20 mouse cellular contexts compared by ENCODE assay signal in genomic region chr2:73306006-73306405, GRCm38 (mm10). TPM values are rescaled to one million over a fixed set of nuclear protein-coding genes. Genes with fewer than 3 reads are reported as not detected.
"Had no signal": no experiment of that assay in that cellular context is flagged by ENCODE, and none has a peak within 500 bp of the region (broad histone marks: within the 10 kb centered on the region; RNA-seq: fewer than 3 reads in every experiment).

No protein-coding gene starts in this region.

- H3K27me3 ChIP-seq: neural tube, embryonic 15.5 days; stomach, embryonic 15.5 days had no signal

- H3K4me2 ChIP-seq: neural tube, embryonic 15.5 days; stomach, embryonic 15.5 days had no signal

- H3K9me3 ChIP-seq: neural tube, embryonic 15.5 days; stomach, embryonic 15.5 days had no signal

- DNase-seq: retina, postnatal 1 day; right cerebral cortex, adult 18-20 months; right cerebral cortex, postnatal 14 days; right cerebral cortex, postnatal 25 days; right cerebral cortex, postnatal 4 days; spleen, adult 18-20 months; thymus, adult 18-20 months; thymus, adult 2 months; thymus, postnatal 14 days; thymus, postnatal 25 days; thymus, postnatal 36 days; thymus, postnatal 4 days had no signal

- H3K9ac ChIP-seq: neural tube, embryonic 15.5 days; stomach, embryonic 15.5 days had no signal

- H3K27ac ChIP-seq: neural tube, embryonic 15.5 days; stomach, embryonic 15.5 days; stomach, postnatal 0 days had no signal

- H3K4me3 ChIP-seq: neural tube, embryonic 15.5 days; stomach, embryonic 15.5 days had no signal

RNA-seq across cellular contexts. Expression of gene Sp9, which starts 34.3 kb away (rescaled TPM):
- polyA plus RNA-seq: spleen, adult 2 months; stomach, embryonic 14.5 days; stomach, embryonic 16.5 days; stomach, postnatal 0 days; thymus, adult 2 months; thymus, postnatal 0 days; urinary bladder, adult 2 months had no signal
